Mouse (Mus musculus) cerebellum, adult 8-10 months (tissue): ENCODE data around the gene Muc15.
A peak's percentile ranks its signal among the peaks of the same experiment; 100 is the strongest.

Experiments used
- DNase-seq: peaks from one replicate; pipeline ENCODE4 v3.0.0; 2022

Muc15 gene

DNA sequence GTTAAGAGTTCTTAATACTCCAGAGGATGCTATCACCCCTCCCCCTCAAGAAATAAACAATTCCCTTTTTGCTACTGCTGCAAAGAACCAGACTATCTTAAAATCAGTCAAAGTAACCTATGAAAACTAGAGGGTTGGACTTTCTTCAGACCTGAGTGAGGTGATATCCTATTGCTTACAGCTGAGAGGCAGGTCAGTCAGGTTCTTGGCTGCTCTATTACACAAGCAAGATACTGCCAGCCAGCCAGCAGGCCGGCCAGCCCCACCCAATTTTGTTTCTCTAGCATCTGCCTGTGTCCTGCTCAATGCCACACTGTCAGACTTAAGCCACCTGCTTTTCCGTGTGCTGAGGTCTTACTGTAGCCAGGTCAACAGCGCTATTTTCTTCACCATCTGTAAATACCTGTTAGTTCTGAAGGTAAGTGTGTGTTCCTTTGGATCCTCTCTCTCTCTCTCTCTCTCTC is at the start of gene Muc15:
Gene Muc15 (plus strand): TSS at position 51 of the 464 bp plus-strand sequence.
- DNase-seq = peak; percentile 22

GRCm38 (mm10) chr2:110709436-110709835 is 11.7 kb upstream of the Muc15 start:
- DNase-seq = no peak

DNA sequence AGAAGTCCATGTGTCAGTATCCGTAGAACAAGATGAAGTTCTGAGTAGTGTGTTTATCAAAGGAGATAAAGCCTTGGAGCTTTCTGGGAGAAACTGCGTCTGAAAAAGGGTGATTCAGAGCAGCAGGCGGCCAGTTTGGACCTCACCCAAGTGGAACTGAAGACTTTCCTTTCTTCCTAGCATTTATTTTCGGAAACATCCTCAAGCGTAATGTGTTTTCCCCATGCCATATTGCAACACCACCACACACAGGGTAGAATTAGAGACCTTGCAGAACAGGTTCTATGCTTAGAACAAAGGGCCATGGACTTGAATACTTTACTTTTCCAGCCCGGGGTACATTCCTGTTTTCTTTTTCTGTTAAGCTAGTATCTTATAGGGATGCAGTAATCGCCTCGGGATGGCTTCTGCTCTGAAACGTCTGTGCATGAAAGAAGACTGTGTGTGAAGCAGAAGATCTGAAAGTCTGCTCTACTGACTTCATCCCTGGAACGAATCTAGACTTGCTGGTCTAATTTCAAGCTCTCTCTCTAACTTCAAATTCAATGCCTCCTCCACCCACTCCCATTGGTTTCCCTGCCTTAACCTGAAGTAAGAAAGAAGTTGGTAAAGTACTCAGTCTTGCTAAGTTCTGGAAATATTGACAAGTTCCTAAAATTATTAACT is 11.0 kb upstream of the Muc15 start:
- no peak for DNase-seq

DNA sequence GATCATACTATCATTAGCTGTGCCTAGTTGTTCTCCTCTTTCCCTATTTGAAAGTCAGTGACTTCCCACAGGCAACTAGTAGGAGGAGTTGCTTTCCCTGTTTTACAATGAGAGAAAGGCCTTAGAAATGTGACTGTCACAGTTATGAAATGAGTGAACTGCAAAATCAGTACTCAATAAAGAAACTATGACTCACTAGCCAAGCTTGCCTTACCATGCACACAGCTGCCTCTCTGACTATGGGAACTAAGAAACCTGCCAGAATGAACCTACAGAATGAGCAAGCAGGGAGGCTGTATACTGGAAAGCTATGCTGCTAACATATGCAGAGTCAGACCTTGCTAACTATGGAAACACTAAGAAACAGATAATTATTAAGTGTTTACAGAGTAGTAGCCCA is 2.1 kb upstream of the Muc15 start:
- DNase-seq = no peak

DNA sequence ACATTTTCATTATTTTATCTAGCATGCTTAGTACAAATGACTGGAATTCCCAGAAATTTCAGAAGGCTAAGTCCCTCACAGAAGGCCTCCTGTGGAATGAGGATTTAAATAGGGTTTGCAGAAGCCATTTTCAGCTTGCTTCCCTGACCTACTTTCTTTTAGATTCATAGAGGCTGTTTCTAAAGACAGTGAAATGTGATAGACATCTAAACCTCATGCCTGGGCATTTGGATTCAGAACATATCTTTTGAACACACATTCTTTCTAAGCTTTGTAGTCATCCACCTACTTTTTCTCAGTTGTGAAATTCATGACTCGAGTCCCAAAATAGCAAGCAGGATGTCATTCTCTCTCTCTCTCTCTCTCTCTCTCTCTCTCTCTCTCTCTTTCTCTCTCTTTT is 1.1 kb downstream of the Muc15 start:
- DNase-seq = no peak

DNA sequence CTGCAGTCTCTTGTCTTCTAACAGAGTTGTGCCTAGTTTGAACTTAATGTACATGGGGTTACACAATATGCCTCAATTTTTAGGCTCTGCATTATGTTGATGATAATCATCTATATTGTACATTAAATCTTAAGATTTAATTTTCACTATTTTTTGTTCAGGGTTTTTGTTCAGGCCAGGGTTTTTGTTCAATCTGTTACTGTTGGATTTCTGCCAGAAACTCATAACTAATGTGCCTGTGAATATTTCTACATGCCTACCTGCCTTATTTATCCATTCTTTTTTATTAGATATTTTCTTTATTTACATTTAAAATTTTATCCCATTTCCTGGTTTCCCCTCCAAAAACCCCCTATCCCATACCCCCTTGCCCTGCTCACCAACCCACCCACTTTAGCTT is 5.0 kb downstream of the Muc15 start:
- DNase-seq = peak; percentile 30

- no peak for DNase-seq
Measured at GRCm38 (mm10) chr2:110737236-110737635, 16.1 kb downstream of the Muc15 start.

GRCm38 (mm10) chr2:110737981-110738380 is 16.8 kb downstream of the Muc15 start:
- DNase-seq = no peak

GRCm38 (mm10) chr2:110739781-110740180 is 18.6 kb downstream of the Muc15 start:
- no peak for DNase-seq

GRCm38 (mm10) chr2:110740493-110740892 is 19.4 kb downstream of the Muc15 start:
- DNase-seq = no peak

GRCm38 (mm10) chr2:110757556-110757955 is 36.4 kb downstream of the Muc15 start:
- DNase-seq = no peak

DNA sequence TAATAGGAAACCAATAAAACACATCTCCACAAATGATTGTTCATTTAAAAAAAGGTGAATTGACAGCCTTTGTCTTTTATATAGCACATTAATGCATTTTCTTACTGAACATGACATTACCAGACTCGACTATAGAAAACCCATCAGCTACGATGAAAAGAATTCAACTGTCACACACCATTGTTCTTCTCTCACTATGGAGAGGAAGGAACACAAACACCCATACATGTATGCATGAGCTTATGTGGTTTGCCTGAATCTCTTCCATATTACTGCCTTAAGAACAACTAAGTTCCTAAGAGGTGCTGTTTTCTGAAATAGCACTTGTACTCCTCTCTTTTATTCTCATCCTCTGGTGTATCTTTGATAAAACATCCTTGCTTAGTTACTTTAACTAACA is 38.3 kb downstream of the Muc15 start:
- no peak for DNase-seq

- no peak for DNase-seq
Measured at GRCm38 (mm10) chr2:110787396-110787795, 66.3 kb downstream of the Muc15 start.
